Mouse (Mus musculus): Measurements from ENCODE around the gene Mymx. TPM values are rescaled to one million over a fixed set of nuclear protein-coding genes. Genes with fewer than 3 reads are reported as not detected.

Gene Mymx
- polyA plus RNA-seq (2014; fragmentation: Nextera tagmentation; extraction: Ambion mirVana), result 4.8 and 5.3 TPM in 2 replicates

DNA sequence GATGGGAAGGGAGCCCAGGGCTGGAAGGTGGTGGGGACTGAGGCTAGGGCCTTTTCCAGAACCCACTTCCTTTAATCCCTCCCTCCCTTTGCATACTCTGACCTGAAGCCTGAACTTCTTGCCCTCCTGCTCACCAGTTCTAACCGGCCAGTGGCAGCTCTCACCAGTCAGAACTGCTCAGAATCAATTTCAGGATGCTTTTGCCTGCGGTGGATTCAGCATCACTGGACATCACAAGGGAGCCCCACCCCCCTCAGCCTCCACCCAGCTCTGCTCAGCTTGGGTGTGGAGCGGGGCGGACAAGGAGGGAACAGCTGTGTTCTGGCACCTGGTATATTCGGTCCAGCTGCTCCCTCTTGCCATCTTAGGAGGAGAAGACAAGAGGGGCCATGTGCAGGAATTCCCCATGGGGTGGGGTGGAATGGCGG lies at the start of gene Mymx:
Mymx (minus strand) TSS at position 226 of the 428 bp plus-strand sequence.
- Histone ChIP-seq H3K27ac (ENCODE audit: low read depth, low read length) (no peak within 1 kb of the TSS), H3K4me1 (ENCODE audit: control insufficient read depth, insufficient read depth, low read length) (peaks cover 15% of the 10 kb centered on the region), H3K36me3 (ENCODE audit: control insufficient read depth, insufficient read depth, low read length) (no peaks in the 10 kb centered on the region), H3K4me2 (ENCODE audit: low read depth) (peak within 1 kb of the TSS; percentile 7; the same call in 1 of the 2 replicates), H3K9me3 (ENCODE audit: control insufficient read depth, low read length) (no peaks in the 10 kb centered on the region), H3K27me3 (ENCODE audit: control insufficient read depth, insufficient read depth, low read length) (peaks cover 20% of the 10 kb centered on the region), H3K4me3 (ENCODE audit: low read depth, low read length) (no peak within 1 kb of the TSS), H3K9ac (ENCODE audit: low read length) (0 out of 2 replicates have a peak within 1 kb of the TSS, but pooled peaks have one; percentile 24)
- 40% methylated on average over 6 of the region's 6 CpGs for WGBS
- 0 out of 2 replicates have a peak, but pooled peaks have one; percentile 38 for ATAC-seq (ENCODE audit: insufficient read depth, low FRiP score, low TSS enrichment)
- peak; percentile 43 for DNase-seq (ENCODE audit: low spot score)

- Histone ChIP-seq H3K4me1 (ENCODE audit: control insufficient read depth, insufficient read depth, low read length) (no peaks in the 10 kb centered on the region), H3K9ac (ENCODE audit: low read length) (no peak overlapping the region), H3K4me3 (ENCODE audit: low read depth, low read length) (no peak overlapping the region), H3K9me3 (ENCODE audit: control insufficient read depth, low read length) (no peaks in the 10 kb centered on the region), H3K4me2 (ENCODE audit: low read depth) (no peak overlapping the region), H3K27me3 (ENCODE audit: control insufficient read depth, insufficient read depth, low read length) (no peaks in the 10 kb centered on the region), H3K36me3 (ENCODE audit: control insufficient read depth, insufficient read depth, low read length) (no peaks in the 10 kb centered on the region), H3K27ac (ENCODE audit: low read depth, low read length) (no peak overlapping the region)
- WGBS, result 91% methylated on average over 4 of the region's 4 CpGs
- DNase-seq (ENCODE audit: low spot score) (no peak), ATAC-seq (ENCODE audit: insufficient read depth, low FRiP score, low TSS enrichment) (no peak)
These were observed 42.3 kb upstream of the Mymx start for GRCm38 (mm10) chr17:45644185-45644584.

DNA sequence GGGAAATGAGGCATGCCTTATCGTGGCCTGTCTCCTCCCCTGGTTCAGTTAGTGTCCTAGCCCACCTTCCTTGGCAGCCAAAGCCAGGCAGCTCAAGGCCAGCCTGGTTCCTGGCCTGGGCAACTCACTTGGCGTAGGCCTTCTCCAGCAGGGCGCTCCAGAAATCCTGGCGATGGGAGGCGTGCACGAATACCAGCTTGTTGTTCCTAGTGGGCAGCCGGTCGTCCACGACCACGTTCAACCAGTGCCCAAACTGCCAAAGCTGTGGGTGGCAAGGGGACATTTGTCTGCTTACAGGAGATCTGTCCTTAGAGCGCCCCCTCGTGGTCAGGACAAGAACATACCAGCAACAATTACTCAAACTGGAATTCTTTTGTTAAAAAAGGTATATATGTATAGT lies 40.8 kb upstream of the Mymx start:
- 21% methylated on average over 12 of the region's 12 CpGs for WGBS
- peak; percentile 70 for DNase-seq (ENCODE audit: low spot score)
- Histone ChIP-seq H3K4me2 (ENCODE audit: low read depth) (no peak overlapping the region), H3K9ac (ENCODE audit: low read length) (no peak overlapping the region), H3K27ac (ENCODE audit: low read depth, low read length) (no peak overlapping the region), H3K4me3 (ENCODE audit: low read depth, low read length) (no peak overlapping the region), H3K36me3 (ENCODE audit: control insufficient read depth, insufficient read depth, low read length) (no peaks in the 10 kb centered on the region), H3K4me1 (ENCODE audit: control insufficient read depth, insufficient read depth, low read length) (no peaks in the 10 kb centered on the region), H3K27me3 (ENCODE audit: control insufficient read depth, insufficient read depth, low read length) (no peaks in the 10 kb centered on the region), H3K9me3 (ENCODE audit: control insufficient read depth, low read length) (no peaks in the 10 kb centered on the region)
- ATAC-seq (ENCODE audit: insufficient read depth, low FRiP score, low TSS enrichment), result no peak

DNA sequence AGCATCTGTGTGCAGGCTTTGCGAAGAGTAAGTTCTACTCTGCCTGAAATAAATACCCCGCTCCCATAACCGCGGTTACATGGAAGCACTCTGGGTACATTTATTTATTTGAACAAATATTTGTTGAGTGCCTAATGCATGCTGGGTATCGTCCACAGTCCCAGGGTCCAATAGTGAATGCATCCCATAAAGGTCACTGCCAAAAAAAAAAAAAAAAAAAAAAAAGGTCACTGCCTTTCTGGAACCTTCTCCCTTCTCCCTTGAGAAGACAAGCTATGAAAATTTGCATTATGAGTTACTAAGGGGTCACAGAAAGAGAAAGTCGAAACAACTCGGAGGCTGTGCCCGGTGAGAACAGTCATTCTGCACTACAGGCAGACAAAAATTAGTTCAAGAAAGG lies 40.1 kb upstream of the Mymx start:
- Histone ChIP-seq H3K4me1 (ENCODE audit: control insufficient read depth, insufficient read depth, low read length) (no peaks in the 10 kb centered on the region), H3K36me3 (ENCODE audit: control insufficient read depth, insufficient read depth, low read length) (no peaks in the 10 kb centered on the region), H3K4me2 (ENCODE audit: low read depth) (no peak overlapping the region), H3K27me3 (ENCODE audit: control insufficient read depth, insufficient read depth, low read length) (no peaks in the 10 kb centered on the region), H3K27ac (ENCODE audit: low read depth, low read length) (no peak overlapping the region), H3K9me3 (ENCODE audit: control insufficient read depth, low read length) (no peaks in the 10 kb centered on the region), H3K4me3 (ENCODE audit: low read depth, low read length) (no peak overlapping the region), H3K9ac (ENCODE audit: low read length) (no peak overlapping the region)
- no peak for DNase-seq (ENCODE audit: low spot score)
- no peak for ATAC-seq (ENCODE audit: insufficient read depth, low FRiP score, low TSS enrichment)
- 88% methylated on average over 8 of the region's 8 CpGs for WGBS

DNA sequence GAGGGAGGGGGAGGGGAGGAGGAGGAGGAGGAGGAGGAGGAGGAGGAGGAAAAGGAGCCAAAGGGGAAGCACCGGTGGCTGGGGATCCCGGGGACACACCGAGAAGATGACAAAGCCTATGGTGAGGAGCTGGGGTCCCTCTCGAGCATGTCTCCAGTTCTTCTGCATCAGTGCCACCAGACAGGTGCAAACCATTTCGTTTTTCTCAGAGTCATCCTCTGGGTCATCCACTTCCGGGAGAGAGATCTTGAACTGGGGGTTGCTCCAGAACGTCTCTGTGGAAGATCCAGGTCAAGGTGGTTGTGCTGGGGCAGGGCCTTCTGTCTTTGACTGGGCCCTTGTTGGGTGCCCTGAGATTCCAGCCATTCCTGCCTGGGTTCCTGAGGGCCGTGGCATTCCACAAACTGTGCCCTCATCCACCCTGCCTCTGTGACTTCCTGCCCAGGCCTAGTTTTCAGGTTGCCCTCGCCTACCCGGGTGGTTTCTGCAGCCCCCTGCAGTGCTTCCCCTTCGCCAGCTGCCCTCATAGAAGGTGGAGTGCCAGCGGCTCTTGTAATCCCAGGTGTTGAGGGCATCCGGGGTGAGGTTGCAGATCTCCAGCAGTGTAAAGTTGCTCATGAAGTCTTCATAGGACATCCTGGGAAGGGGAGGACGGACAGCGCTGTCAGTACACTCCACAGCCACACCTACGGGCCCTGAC lies 36.8 kb upstream of the Mymx start:
- H3K27me3 ChIP-seq (ENCODE audit: control insufficient read depth, insufficient read depth, low read length), result no peaks in the 10 kb centered on the region
- no peaks in the 10 kb centered on the region for H3K4me1 ChIP-seq (ENCODE audit: control insufficient read depth, insufficient read depth, low read length)
- H3K36me3 ChIP-seq (ENCODE audit: control insufficient read depth, insufficient read depth, low read length), result no peaks in the 10 kb centered on the region
- no peak overlapping the region for H3K27ac ChIP-seq (ENCODE audit: low read depth, low read length)
- ATAC-seq (ENCODE audit: insufficient read depth, low FRiP score, low TSS enrichment) (no peak), DNase-seq (ENCODE audit: low spot score) (no peak)
- 77% methylated on average over 16 of the region's 16 CpGs for WGBS
- no peak overlapping the region for H3K4me2 ChIP-seq (ENCODE audit: low read depth)
- H3K4me3 ChIP-seq (ENCODE audit: low read depth, low read length), result no peak overlapping the region
- H3K9ac ChIP-seq (ENCODE audit: low read length), result no peak overlapping the region
- H3K9me3 ChIP-seq (ENCODE audit: control insufficient read depth, low read length), result no peaks in the 10 kb centered on the region

- Histone ChIP-seq H3K4me3 (ENCODE audit: low read depth, low read length) (no peak overlapping the region), H3K27ac (ENCODE audit: low read depth, low read length) (no peak overlapping the region), H3K36me3 (ENCODE audit: control insufficient read depth, insufficient read depth, low read length) (no peaks in the 10 kb centered on the region), H3K9ac (ENCODE audit: low read length) (no peak overlapping the region), H3K4me1 (ENCODE audit: control insufficient read depth, insufficient read depth, low read length) (no peaks in the 10 kb centered on the region), H3K9me3 (ENCODE audit: control insufficient read depth, low read length) (no peaks in the 10 kb centered on the region), H3K4me2 (ENCODE audit: low read depth) (no peak overlapping the region), H3K27me3 (ENCODE audit: control insufficient read depth, insufficient read depth, low read length) (no peaks in the 10 kb centered on the region)
- WGBS, result 79% methylated on average over 5 of the region's 5 CpGs
- ATAC-seq (ENCODE audit: insufficient read depth, low FRiP score, low TSS enrichment) (no peak), DNase-seq (ENCODE audit: low spot score) (no peak)
These were observed 32.1 kb upstream of the Mymx start for GRCm38 (mm10) chr17:45634033-45634432.

DNA sequence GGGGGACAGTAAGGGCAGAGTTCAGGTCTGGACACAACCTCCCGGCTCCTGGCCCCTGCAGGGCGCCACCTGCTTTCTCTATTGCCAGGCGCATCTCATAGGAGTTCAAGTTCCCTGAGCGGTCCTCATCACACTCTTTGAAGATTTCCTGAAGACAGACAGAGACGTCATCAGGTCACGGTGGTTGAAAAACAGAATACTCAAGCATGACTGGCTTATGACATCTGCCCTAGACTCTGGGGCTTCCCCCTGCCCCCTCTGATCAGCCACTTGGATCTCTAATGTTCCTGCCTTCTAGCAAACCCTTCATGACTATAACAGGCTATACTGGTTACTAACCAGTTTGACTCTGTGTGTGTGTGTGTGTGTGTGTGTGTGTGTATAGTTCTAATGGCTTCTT lies 30.0 kb upstream of the Mymx start:
- no peak for DNase-seq (ENCODE audit: low spot score)
- no peak for ATAC-seq (ENCODE audit: insufficient read depth, low FRiP score, low TSS enrichment)
- H3K4me2 ChIP-seq (ENCODE audit: low read depth), result no peak overlapping the region
- no peaks in the 10 kb centered on the region for H3K36me3 ChIP-seq (ENCODE audit: control insufficient read depth, insufficient read depth, low read length)
- 80% methylated on average over 6 of the region's 6 CpGs for WGBS
- no peak overlapping the region for H3K4me3 ChIP-seq (ENCODE audit: low read depth, low read length)
- H3K9me3 ChIP-seq (ENCODE audit: control insufficient read depth, low read length), result no peaks in the 10 kb centered on the region
- H3K4me1 ChIP-seq (ENCODE audit: control insufficient read depth, insufficient read depth, low read length), result no peaks in the 10 kb centered on the region
- H3K27me3 ChIP-seq (ENCODE audit: control insufficient read depth, insufficient read depth, low read length), result no peaks in the 10 kb centered on the region
- no peak overlapping the region for H3K9ac ChIP-seq (ENCODE audit: low read length)
- no peak overlapping the region for H3K27ac ChIP-seq (ENCODE audit: low read depth, low read length)

DNA sequence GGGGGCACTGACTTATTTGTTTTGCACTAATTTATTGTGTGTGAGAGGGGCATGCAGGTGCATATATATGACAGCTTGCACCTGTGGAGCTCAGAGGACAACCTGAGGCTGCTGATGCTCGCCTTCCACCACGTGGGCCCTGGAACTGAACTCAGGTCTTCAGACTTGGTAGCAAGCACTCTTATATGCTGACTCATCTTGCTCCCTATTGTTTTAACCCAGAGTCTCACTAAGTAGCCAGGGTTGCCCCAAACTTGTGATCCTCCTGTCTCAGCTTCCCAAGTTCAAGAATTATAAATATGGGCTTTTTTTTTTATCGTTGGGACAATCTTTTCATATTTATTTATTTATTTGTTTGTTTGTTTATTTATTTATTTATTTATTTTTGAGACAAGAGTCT lies 29.1 kb upstream of the Mymx start:
- no peaks in the 10 kb centered on the region for H3K36me3 ChIP-seq (ENCODE audit: control insufficient read depth, insufficient read depth, low read length)
- ATAC-seq (ENCODE audit: insufficient read depth, low FRiP score, low TSS enrichment), result no peak
- H3K9ac ChIP-seq (ENCODE audit: low read length), result no peak overlapping the region
- H3K9me3 ChIP-seq (ENCODE audit: control insufficient read depth, low read length), result no peaks in the 10 kb centered on the region
- no peaks in the 10 kb centered on the region for H3K4me1 ChIP-seq (ENCODE audit: control insufficient read depth, insufficient read depth, low read length)
- H3K4me3 ChIP-seq (ENCODE audit: low read depth, low read length), result no peak overlapping the region
- 57% methylated on average over 3 of the region's 3 CpGs for WGBS
- DNase-seq (ENCODE audit: low spot score), result no peak
- no peaks in the 10 kb centered on the region for H3K27me3 ChIP-seq (ENCODE audit: control insufficient read depth, insufficient read depth, low read length)
- no peak overlapping the region; the same call in 1 of the 2 replicates for H3K4me2 ChIP-seq (ENCODE audit: low read depth)
- no peak overlapping the region for H3K27ac ChIP-seq (ENCODE audit: low read depth, low read length)
